Mouse (Mus musculus) spleen, postnatal 0 days (tissue): Measurements from ENCODE around the gene Siglech. TPM values are rescaled to one million over a fixed set of nuclear protein-coding genes. Genes with fewer than 3 reads are reported as not detected.

Experiments
- polyA plus RNA-seq: library from polyadenylated mRNA; unstranded; fragments of >200 nt; fragmentation: Nextera tagmentation; extraction: Ambion mirVana; gene quantifications from 2 replicates; pipeline ENCODE4 v1.2.1, GENCODE M21; 2015

Siglech gene
- 1.1 and 1.5 TPM in 2 replicates for polyA plus RNA-seq

GRCm38 (mm10) chr7:55767926-55768325 is at the start of gene Siglech:
TSS of gene Siglech (plus strand) at chr7:55768178.

DNA sequence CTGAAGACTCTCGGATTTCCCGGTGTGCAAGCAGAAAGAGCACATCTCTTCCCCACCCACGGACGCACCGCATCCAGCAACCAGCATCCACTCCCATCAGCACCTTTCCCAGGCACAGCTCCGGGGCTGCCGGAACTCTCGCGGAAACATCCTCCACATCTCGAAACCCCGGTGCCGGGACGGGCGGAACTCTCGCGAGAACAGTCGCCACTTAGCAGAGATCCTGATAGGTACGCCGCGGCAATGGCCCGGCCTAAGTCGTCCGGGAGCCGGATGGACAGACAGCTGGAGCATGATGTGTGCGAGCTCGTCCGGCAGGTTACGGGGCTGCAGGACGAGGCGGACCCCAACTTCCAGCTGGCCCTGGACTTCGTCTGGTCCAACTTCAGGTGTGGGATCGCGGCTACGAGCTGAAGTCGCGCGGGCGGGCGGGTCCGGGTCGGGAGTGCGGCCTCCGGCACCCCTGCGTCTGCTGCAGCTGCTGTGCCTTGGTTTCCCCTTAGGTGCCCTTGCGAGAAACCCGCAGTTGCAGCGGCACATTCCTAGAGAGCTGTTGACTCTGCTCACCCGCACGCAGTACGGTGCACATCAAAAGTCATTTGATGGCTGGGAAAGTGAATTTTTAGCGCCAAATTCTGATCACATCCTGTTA is 26.1 kb downstream of the Siglech start, which contains the start of gene Tubgcp5:
Tubgcp5 (plus strand) TSS at position 203 of the 652 bp plus-strand sequence.

Other genes starting within 250 kb of the Siglech start
- gene Tubgcp5, start 26.0 kb downstream of the Siglech start, polyA plus RNA-seq: 14.1 TPM in 2 replicates
- gene Cyfip1, start 73.6 kb downstream of the Siglech start, polyA plus RNA-seq: 23.5 and 29.4 TPM in 2 replicates
- gene Nipa2, start 194.3 kb downstream of the Siglech start, polyA plus RNA-seq: 29.4 and 31.0 TPM in 2 replicates